In the genomic region with DNA sequence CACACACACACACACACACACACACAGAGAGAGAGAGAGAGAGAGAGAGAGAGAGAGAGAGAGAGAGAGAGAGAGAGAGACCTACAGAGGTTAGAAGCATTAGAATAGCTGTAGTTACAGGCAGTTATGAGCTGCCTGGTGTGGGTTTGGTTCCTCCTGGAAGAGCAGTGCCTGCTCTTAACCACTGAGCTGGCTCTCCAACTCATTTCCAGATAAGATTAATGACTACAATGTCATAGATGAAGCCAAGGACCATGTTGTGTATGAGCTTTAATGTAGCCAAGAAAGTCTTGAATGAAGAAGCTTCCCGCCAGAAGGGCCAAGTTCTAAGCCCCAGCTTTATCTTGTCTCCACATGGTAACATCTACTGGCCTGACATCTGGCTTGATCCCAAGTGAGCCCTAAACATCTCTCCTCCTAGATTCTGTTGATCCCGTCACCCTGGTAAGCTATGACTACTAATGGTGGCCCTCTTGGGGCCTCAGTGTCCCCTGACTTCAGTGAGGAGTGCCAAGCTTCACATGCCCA, we compare ENCODE assay signal across 24 mouse cellular contexts. TPM values are rescaled to one million over a fixed set of nuclear protein-coding genes. Genes with fewer than 3 reads are reported as not detected.
"Had no signal": no experiment of that assay in that cellular context is flagged by ENCODE, and none has a peak within 500 bp of the region (broad histone marks: within the 10 kb centered on the region; RNA-seq: fewer than 3 reads in every experiment).

No protein-coding gene starts in this region.

- ATAC-seq: midbrain, embryonic 15.5 days had no signal

- H3K4me3 ChIP-seq: megakaryocyte, embryonic 14.5 days; midbrain, embryonic 10.5 days; midbrain, embryonic 12.5 days; midbrain, embryonic 15.5 days; neural tube, embryonic 12.5 days; stomach, embryonic 15.5 days had no signal

- H3K36me3 ChIP-seq: midbrain, embryonic 10.5 days; midbrain, embryonic 12.5 days; midbrain, embryonic 15.5 days; neural tube, embryonic 12.5 days; stomach, embryonic 15.5 days had no signal

- H3K27me3 ChIP-seq: midbrain, embryonic 12.5 days; midbrain, embryonic 15.5 days; neural tube, embryonic 12.5 days; stomach, embryonic 15.5 days had no signal

- DNase-seq: lung, adult 18-20 months; lung, embryonic 14.5 days; lung, postnatal 10 days; lung, postnatal 4 days; right cerebral cortex, postnatal 14 days; thymus, adult 2 months; thymus, postnatal 25 days; thymus, postnatal 4 days had no signal

- H3K27ac ChIP-seq: midbrain, embryonic 10.5 days; midbrain, embryonic 12.5 days; midbrain, embryonic 15.5 days; neural tube, embryonic 12.5 days; stomach, embryonic 15.5 days; stomach, postnatal 0 days had no signal

- H3K9ac ChIP-seq: lung, embryonic 14.5 days; midbrain, embryonic 12.5 days; midbrain, embryonic 15.5 days; neural tube, embryonic 12.5 days; stomach, embryonic 15.5 days had no signal

- H3K9me3 ChIP-seq: megakaryocyte, embryonic 14.5 days; midbrain, embryonic 10.5 days; midbrain, embryonic 12.5 days; midbrain, embryonic 15.5 days; neural tube, embryonic 12.5 days; stomach, embryonic 15.5 days had no signal

RNA-seq across cellular contexts. Expression of gene Neu4, which starts 12.9 kb away (rescaled TPM):
- total RNA-seq: monocyte, adult 5-6 weeks; neutrophil, adult 5-6 weeks had no signal
- polyA plus RNA-seq: liver, embryonic 16.5 days; lung, embryonic 14.5 days; lung, embryonic 16.5 days; midbrain, embryonic 10.5 days; midbrain, embryonic 12.5 days; midbrain, embryonic 15.5 days; neural tube, embryonic 12.5 days; neural tube, embryonic 14.5 days; spleen, adult 2 months; stomach, embryonic 15.5 days; stomach, postnatal 0 days; testis, adult 2 months; thymus, adult 2 months; urinary bladder, adult 2 months had no signal

RNA-seq across cellular contexts. Expression of gene Pdcd1, which starts 19.2 kb away (rescaled TPM):
- total RNA-seq: midbrain, postnatal 0 days; monocyte, adult 5-6 weeks had no signal
- polyA plus RNA-seq: liver, embryonic 16.5 days; midbrain, embryonic 12.5 days; midbrain, embryonic 15.5 days; midbrain, postnatal 0 days; neural tube, embryonic 12.5 days; neural tube, embryonic 14.5 days; stomach, postnatal 0 days; testis, adult 2 months had no signal

RNA-seq across cellular contexts. Expression of gene Gal3st2c, which starts 42.8 kb away (rescaled TPM):
- total RNA-seq: midbrain, postnatal 0 days; monocyte, adult 5-6 weeks; neutrophil, adult 5-6 weeks had no signal
- polyA plus RNA-seq: liver, embryonic 16.5 days; lung, embryonic 14.5 days; lung, embryonic 16.5 days; midbrain, embryonic 10.5 days; midbrain, embryonic 12.5 days; midbrain, embryonic 15.5 days; midbrain, postnatal 0 days; neural tube, embryonic 12.5 days; neural tube, embryonic 14.5 days; stomach, embryonic 15.5 days; stomach, postnatal 0 days; testis, adult 2 months; urinary bladder, adult 2 months had no signal
